Mouse (Mus musculus) hindbrain, embryonic 16.5 days (tissue): Measurements from ENCODE around the gene Il17re. TPM values are rescaled to one million over a fixed set of nuclear protein-coding genes. Genes with fewer than 3 reads are reported as not detected.

ENCODE experiments used
- ATAC-seq: fragments of 200-750 bp; cut with Nextera tagmentation; 2 replicates; pipeline ENCODE4 v1.8.0; 2017; ENCODE audit warnings: moderate TSS enrichment, moderate library complexity
- H3K27ac ChIP-seq: fragments of 300-500 bp; sonication (generic); 2 replicates; pipeline ENCODE4 v1.5.1; 2014; ENCODE audit warnings: low read depth, mild to moderate bottlenecking, control low read depth, low read length, moderate library complexity
- H3K27me3 ChIP-seq: fragments of 300-500 bp; sonication (generic); replicated peaks from 2 replicates; pipeline ENCODE4 v1.6.1; 2014; ENCODE audit warnings: low read length; ENCODE audit not compliant: control insufficient read depth, insufficient read depth
- H3K36me3 ChIP-seq: fragments of 300-500 bp; sonication (generic); 2 replicates; pipeline ENCODE4 v1.6.1; 2014; ENCODE audit warnings: mild to moderate bottlenecking, low read length, moderate library complexity, mixed read lengths; ENCODE audit not compliant: control insufficient read depth, insufficient read depth
- H3K4me1 ChIP-seq: fragments of 300-500 bp; sonication (generic); 2 replicates; pipeline ENCODE4 v1.6.1; 2014; ENCODE audit warnings: low read depth, low read length; ENCODE audit not compliant: control insufficient read depth, insufficient read depth
- H3K4me2 ChIP-seq: fragments of 300-500 bp; sonication (generic); 2 replicates; pipeline ENCODE4 v1.6.1; 2014; ENCODE audit warnings: mild to moderate bottlenecking, low read length, control low read depth, moderate library complexity
- H3K4me3 ChIP-seq: fragments of 300-500 bp; sonication (generic); 2 replicates; pipeline ENCODE4 v1.5.1; 2014; ENCODE audit warnings: mild to moderate bottlenecking, low read length, control low read depth, moderate library complexity
- H3K9ac ChIP-seq: fragments of 300-500 bp; sonication (generic); 2 replicates; pipeline ENCODE4 v1.6.1; 2014; ENCODE audit warnings: low read depth, mild to moderate bottlenecking, control low read depth, low read length, moderate library complexity
- H3K9me3 ChIP-seq: fragments of 300-500 bp; sonication (generic); 2 replicates; pipeline ENCODE4 v1.6.1; 2014; ENCODE audit warnings: mild to moderate bottlenecking, low read length, moderate library complexity; ENCODE audit not compliant: control insufficient read depth
- WGBS: fragments of 180-500 bp; shearing (Covaris S2); extraction: QIAGEN DNeasy Blood & Tissue Kit; methylation state at CpG from one replicate; pipeline ENCODE4 v1.1.7; 2014; 5-methylcytosine and 5-hydroxymethylcytosine counted together
- polyA plus RNA-seq: library from polyadenylated mRNA; unstranded; fragments of >200 nt; fragmentation: Nextera tagmentation; extraction: Ambion mirVana; gene quantifications from 2 replicates; pipeline ENCODE4 v1.2.1, GENCODE M21; 2015

The Il17re gene
- polyA plus RNA-seq, 1 experiment from 2014 or later: 0.26 TPM

DNA sequence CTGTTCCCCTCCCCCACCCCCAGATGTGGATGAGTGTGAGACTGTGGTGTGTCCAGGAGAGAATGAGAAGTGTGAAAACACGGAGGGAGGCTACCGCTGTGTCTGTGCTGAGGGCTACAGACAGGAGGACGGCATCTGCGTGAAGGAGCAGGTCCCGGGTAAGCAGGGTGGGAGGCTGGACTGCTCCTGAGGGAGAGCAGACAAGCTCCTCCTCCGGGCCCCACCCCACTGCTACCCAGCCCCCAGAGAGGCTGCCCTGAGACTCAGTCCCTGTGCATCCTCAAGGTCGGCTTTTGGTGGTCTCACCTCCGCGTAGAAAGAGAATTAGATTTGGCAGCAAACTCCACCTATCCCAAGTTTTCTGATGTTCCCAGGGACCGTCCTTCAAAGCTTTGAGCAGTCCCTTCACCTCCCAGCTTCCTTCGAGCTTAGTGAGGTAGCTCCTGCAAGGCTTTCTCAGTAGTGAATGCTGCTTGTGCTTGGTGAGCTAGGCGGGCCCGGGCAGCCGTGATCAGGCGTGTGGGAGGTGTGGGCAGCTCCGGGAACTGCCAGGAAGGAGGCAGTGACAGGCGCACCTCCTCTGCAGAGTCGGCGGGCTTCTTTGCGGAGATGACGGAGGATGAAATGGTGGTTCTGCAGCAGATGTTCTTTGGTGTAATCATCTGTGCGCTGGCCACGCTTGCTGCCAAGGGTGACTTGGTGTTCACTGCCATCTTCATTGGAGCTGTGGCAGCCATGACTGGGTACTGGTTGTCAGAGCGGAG lies 34.0 kb downstream of the Il17re start:
- H3K36me3 ChIP-seq: peaks cover 24% of the 10 kb centered on the region; the same call in 1 of the 2 replicates
- 80% methylated on average over 23 of the region's 24 CpGs for WGBS
- H3K4me1 ChIP-seq: peaks cover 10% of the 10 kb centered on the region
- H3K27ac ChIP-seq: no peak overlapping the region
- H3K9ac ChIP-seq: no peak overlapping the region
- no peak overlapping the region for H3K4me2 ChIP-seq
- no peak for ATAC-seq
- H3K4me3 ChIP-seq: no peak overlapping the region
- no peaks in the 10 kb centered on the region; the same call in none of the 2 replicates for H3K27me3 ChIP-seq
- H3K9me3 ChIP-seq: no peaks in the 10 kb centered on the region

- Histone ChIP-seq H3K4me3 (peak overlapping the region; percentile 37), H3K4me1 (peaks cover 9% of the 10 kb centered on the region), H3K9ac (peak overlapping the region; percentile 48), H3K9me3 (no peaks in the 10 kb centered on the region), H3K36me3 (peaks cover 24% of the 10 kb centered on the region; the same call in 1 of the 2 replicates), H3K27me3 (no peaks in the 10 kb centered on the region; the same call in none of the 2 replicates), H3K4me2 (peak overlapping the region; percentile 60), H3K27ac (peak overlapping the region; percentile 41; the same call in 1 of the 2 replicates)
- peak; percentile 75 for ATAC-seq
- WGBS: 2% methylated on average over 50 of the region's 54 CpGs
These were observed 36.0 kb downstream of the Il17re start for GRCm38 (mm10) chr6:113494258-113494788.

DNA sequence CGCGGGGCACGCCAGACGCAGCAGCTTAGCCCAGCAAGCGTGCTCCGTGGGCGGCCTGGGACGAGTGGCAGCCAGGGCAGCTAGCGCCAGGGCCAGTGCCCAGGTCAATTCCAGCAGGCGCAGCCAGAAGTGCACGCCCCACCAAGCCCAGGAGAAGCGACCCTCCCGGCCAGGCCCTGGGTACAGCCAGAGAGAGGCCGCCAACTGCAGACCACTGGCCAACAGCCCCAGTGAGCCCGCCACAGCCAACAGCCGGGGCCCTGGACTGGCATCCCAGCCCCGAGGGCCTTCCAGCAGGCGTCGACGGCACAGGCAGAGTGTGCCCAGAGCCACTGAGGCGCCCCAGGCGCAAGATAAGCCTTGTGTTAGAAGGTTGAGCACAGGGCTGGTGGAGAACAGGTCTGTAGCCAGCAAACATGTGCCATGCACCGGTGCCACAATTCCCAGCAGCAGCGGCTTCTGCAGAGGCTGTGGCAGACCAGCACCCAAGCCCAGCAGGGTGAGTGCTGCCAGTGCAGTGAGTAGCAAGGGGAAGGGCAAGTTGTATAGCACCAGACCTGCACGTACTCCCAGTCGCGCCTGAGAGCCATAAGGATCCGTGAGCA lies 36.9 kb downstream of the Il17re start:
- Histone ChIP-seq H3K4me1 (peaks cover 9% of the 10 kb centered on the region), H3K36me3 (peaks cover 15% of the 10 kb centered on the region; the same call in 1 of the 2 replicates), H3K27me3 (no peaks in the 10 kb centered on the region; the same call in none of the 2 replicates), H3K27ac (no peak overlapping the region), H3K4me3 (peak overlapping the region; percentile 37; the same call in 1 of the 2 replicates), H3K4me2 (peak overlapping the region; percentile 60), H3K9ac (peak overlapping the region; percentile 49), H3K9me3 (no peaks in the 10 kb centered on the region)
- WGBS: 48% methylated on average over 28 of the region's 28 CpGs
- ATAC-seq: 0 out of 2 replicates have a peak, but pooled peaks have one; percentile 18

GRCm38 (mm10) chr6:113499346-113499745 lies 41.1 kb downstream of the Il17re start:
- 89% methylated on average over 6 of the region's 6 CpGs for WGBS

GRCm38 (mm10) chr6:113501388-113502084 lies 43.3 kb downstream of the Il17re start, which contains the start of gene Prrt3:
Gene Prrt3 (minus strand): TSS chr6:113501931.
- Histone ChIP-seq H3K4me1 (peaks cover 6% of the 10 kb centered on the region), H3K9ac (peak within 1 kb of the TSS; percentile 80), H3K4me2 (peak within 1 kb of the TSS; percentile 69), H3K27ac (peak within 1 kb of the TSS; percentile 74), H3K9me3 (0 out of 2 replicates have a peak, but pooled peaks cover 2% of the 10 kb centered on the region), H3K36me3 (peaks cover 5% of the 10 kb centered on the region; the same call in 1 of the 2 replicates), H3K4me3 (peak within 1 kb of the TSS; percentile 69), H3K27me3 (no peaks in the 10 kb centered on the region)
- 1% methylated on average over 32 of the region's 32 CpGs for WGBS
- ATAC-seq: peak; percentile 94

More at GRCm38 (mm10) chr6:113499346-113499745, 41.1 kb downstream of the Il17re start:
- no peak overlapping the region for H3K9ac ChIP-seq
- no peak overlapping the region for H3K27ac ChIP-seq
- H3K9me3 ChIP-seq: 0 out of 2 replicates have a peak, but pooled peaks cover 2% of the 10 kb centered on the region
- H3K27me3 ChIP-seq: no peaks in the 10 kb centered on the region; the same call in none of the 2 replicates
- no peak overlapping the region for H3K4me3 ChIP-seq
- H3K36me3 ChIP-seq: peaks cover 5% of the 10 kb centered on the region; the same call in 1 of the 2 replicates
- H3K4me2 ChIP-seq: no peak overlapping the region
- no peak for ATAC-seq
- peaks cover 12% of the 10 kb centered on the region for H3K4me1 ChIP-seq

GRCm38 (mm10) chr6:113502801-113503200 lies 44.5 kb downstream of the Il17re start:
- ATAC-seq: no peak
- 56% methylated on average over 2 of the region's 2 CpGs for WGBS
- no peaks in the 10 kb centered on the region for H3K27me3 ChIP-seq
- H3K27ac ChIP-seq: no peak overlapping the region
- no peak overlapping the region for H3K9ac ChIP-seq
- peaks cover 6% of the 10 kb centered on the region for H3K4me1 ChIP-seq
- no peak overlapping the region for H3K4me2 ChIP-seq
- H3K36me3 ChIP-seq: no peaks in the 10 kb centered on the region
- H3K9me3 ChIP-seq: 0 out of 2 replicates have a peak, but pooled peaks cover 2% of the 10 kb centered on the region
- H3K4me3 ChIP-seq: no peak overlapping the region

DNA sequence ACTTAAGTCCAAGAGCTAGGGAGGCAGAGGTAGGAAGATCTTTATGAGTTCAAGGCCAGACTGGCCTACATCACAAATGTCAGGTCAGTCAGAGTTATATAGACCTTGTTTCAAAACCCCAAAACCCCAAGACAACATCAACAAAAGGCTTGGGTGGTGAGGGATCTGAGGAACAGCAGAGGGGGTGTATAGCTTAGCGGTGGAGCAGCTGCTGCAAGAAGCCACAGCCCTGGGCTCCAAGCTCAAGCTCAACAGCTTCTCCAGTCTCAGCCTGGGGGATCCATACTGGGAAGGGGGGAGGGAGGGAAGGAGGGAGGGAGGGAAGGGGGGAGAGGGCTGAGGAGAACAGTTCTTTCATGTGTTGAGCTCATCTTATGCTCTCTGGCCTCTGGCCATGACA lies 47.4 kb downstream of the Il17re start:
- peaks cover 6% of the 10 kb centered on the region for H3K4me1 ChIP-seq
- no peak overlapping the region for H3K27ac ChIP-seq
- H3K36me3 ChIP-seq: no peaks in the 10 kb centered on the region
- no peak for ATAC-seq
- WGBS: 89% methylated on average over 1 of the region's 1 CpGs
- 0 out of 2 replicates have a peak, but pooled peaks cover 2% of the 10 kb centered on the region for H3K9me3 ChIP-seq
- no peaks in the 10 kb centered on the region for H3K27me3 ChIP-seq
- no peak overlapping the region for H3K4me3 ChIP-seq
- no peak overlapping the region for H3K9ac ChIP-seq
- H3K4me2 ChIP-seq: no peak overlapping the region

GRCm38 (mm10) chr6:113507130-113507529 lies 48.8 kb downstream of the Il17re start:
- Histone ChIP-seq H3K36me3 (no peaks in the 10 kb centered on the region), H3K4me1 (peaks cover 3% of the 10 kb centered on the region), H3K9me3 (0 out of 2 replicates have a peak, but pooled peaks cover 2% of the 10 kb centered on the region), H3K27me3 (no peaks in the 10 kb centered on the region), H3K9ac (no peak overlapping the region), H3K4me3 (no peak overlapping the region), H3K27ac (no peak overlapping the region), H3K4me2 (no peak overlapping the region)
- no peak for ATAC-seq
